Mouse (Mus musculus) intestine, embryonic 15.5 days (tissue): ENCODE results near the gene Gsx2. TPM values are rescaled to one million over a fixed set of nuclear protein-coding genes. Genes with fewer than 3 reads are reported as not detected.

ENCODE experiments used
- ATAC-seq: fragments of 200-750 bp; cut with Nextera tagmentation; 2 replicates; pipeline ENCODE4 v1.8.0; 2017; ENCODE audit warnings: moderate TSS enrichment, moderate library complexity
- H3K27ac ChIP-seq: fragments of 300-500 bp; sonication (generic); 2 replicates; pipeline ENCODE4 v1.5.1; 2015; ENCODE audit warnings: mild to moderate bottlenecking, inconsistent platforms
- H3K27me3 ChIP-seq: fragments of 300-500 bp; sonication (generic); replicated peaks from 2 replicates; pipeline ENCODE4 v1.6.1; 2015; ENCODE audit warnings: inconsistent platforms
- H3K36me3 ChIP-seq: fragments of 300-500 bp; sonication (generic); 2 replicates; pipeline ENCODE4 v1.6.1; 2015; ENCODE audit warnings: inconsistent platforms
- H3K4me1 ChIP-seq: fragments of 300-500 bp; sonication (generic); replicated peaks from 2 replicates; pipeline ENCODE4 v1.6.1; 2015; ENCODE audit warnings: inconsistent platforms
- H3K4me2 ChIP-seq: fragments of 300-500 bp; sonication (generic); replicated peaks from 2 replicates; pipeline ENCODE4 v1.6.1; 2015; ENCODE audit warnings: mild to moderate bottlenecking, inconsistent platforms
- H3K4me3 ChIP-seq: fragments of 300-500 bp; sonication (generic); replicated peaks from 2 replicates; pipeline ENCODE4 v1.5.1; 2015; ENCODE audit warnings: inconsistent platforms
- H3K9ac ChIP-seq: fragments of 300-500 bp; sonication (generic); 2 replicates; pipeline ENCODE4 v1.6.1; 2015; ENCODE audit warnings: inconsistent platforms
- H3K9me3 ChIP-seq: fragments of 300-500 bp; sonication (generic); 2 replicates; pipeline ENCODE4 v1.6.1; 2016; ENCODE audit warnings: inconsistent platforms
- WGBS: fragments of 180-500 bp; shearing (Covaris S2); methylation state at CpG from one replicate; pipeline ENCODE4 v1.1.7; 2015; 5-methylcytosine and 5-hydroxymethylcytosine counted together
- polyA plus RNA-seq: library from polyadenylated mRNA; unstranded; fragments of >200 nt; fragmentation: Nextera tagmentation; extraction: Ambion mirVana; gene quantifications from 2 replicates; pipeline ENCODE4 v1.2.1, GENCODE M21; 2015

Gsx2 gene
- not detected in 2 replicates for polyA plus RNA-seq

- Histone ChIP-seq H3K36me3 (no peaks in the 10 kb centered on the region), H3K27ac (no peak within 1 kb of the TSS), H3K27me3 (peaks cover 91% of the 10 kb centered on the region), H3K9ac (no peak within 1 kb of the TSS), H3K4me3 (peak within 1 kb of the TSS; percentile 9), H3K9me3 (no peaks in the 10 kb centered on the region), H3K4me2 (peak within 1 kb of the TSS; percentile 46), H3K4me1 (peaks cover 12% of the 10 kb centered on the region)
- 1% methylated on average over 41 of the region's 41 CpGs for WGBS
- ATAC-seq, result no peak
Measured at GRCm38 (mm10) chr5:75075383-75075941, at the start of gene Gsx2. Gene Gsx2 (plus strand): TSS chr5:75075601.

GRCm38 (mm10) chr5:75035475-75035874, 39.9 kb upstream of the Gsx2 start:
- Histone ChIP-seq H3K36me3 (no peaks in the 10 kb centered on the region), H3K9me3 (no peaks in the 10 kb centered on the region), H3K27ac (no peak overlapping the region), H3K9ac (no peak overlapping the region), H3K27me3 (no peaks in the 10 kb centered on the region), H3K4me3 (no peak overlapping the region), H3K4me1 (no peaks in the 10 kb centered on the region), H3K4me2 (no peak overlapping the region)
- 89% methylated on average over 3 of the region's 3 CpGs for WGBS
- no peak for ATAC-seq

- no peak overlapping the region for H3K4me3 ChIP-seq
- no peak overlapping the region for H3K4me2 ChIP-seq
- no peaks in the 10 kb centered on the region for H3K27me3 ChIP-seq
- ATAC-seq, result no peak
- no peaks in the 10 kb centered on the region for H3K36me3 ChIP-seq
- no peak overlapping the region for H3K27ac ChIP-seq
- H3K4me1 ChIP-seq, result peaks cover 3% of the 10 kb centered on the region
- WGBS, result 78% methylated on average over 1 of the region's 1 CpGs
- H3K9ac ChIP-seq, result no peak overlapping the region
- no peaks in the 10 kb centered on the region for H3K9me3 ChIP-seq
Measured at GRCm38 (mm10) chr5:75039307-75039706, 36.1 kb upstream of the Gsx2 start.

- Histone ChIP-seq H3K4me1 (peaks cover 3% of the 10 kb centered on the region), H3K9me3 (no peaks in the 10 kb centered on the region), H3K4me3 (peak overlapping the region; percentile 95), H3K27ac (no peak overlapping the region), H3K27me3 (no peaks in the 10 kb centered on the region), H3K36me3 (no peaks in the 10 kb centered on the region), H3K4me2 (peak overlapping the region; percentile 79), H3K9ac (peak overlapping the region; percentile 97)
- no peak for ATAC-seq
- 27% methylated on average over 9 of the region's 9 CpGs for WGBS
Measured at GRCm38 (mm10) chr5:75043011-75043445, 32.4 kb upstream of the Gsx2 start.

GRCm38 (mm10) chr5:75043621-75044301, 31.6 kb upstream of the Gsx2 start:
- peak overlapping the region; percentile 89 for H3K27ac ChIP-seq
- no peaks in the 10 kb centered on the region for H3K27me3 ChIP-seq
- peak; percentile 83 for ATAC-seq
- peak overlapping the region; percentile 97 for H3K9ac ChIP-seq
- H3K9me3 ChIP-seq, result no peaks in the 10 kb centered on the region
- peak overlapping the region; percentile 95 for H3K4me3 ChIP-seq
- H3K4me1 ChIP-seq, result peaks cover 3% of the 10 kb centered on the region
- H3K4me2 ChIP-seq, result peak overlapping the region; percentile 79
- 0% methylated on average over 36 of the region's 36 CpGs for WGBS
- no peaks in the 10 kb centered on the region for H3K36me3 ChIP-seq

- peak; percentile 95 for ATAC-seq
- peak within 1 kb of the TSS; percentile 97 for H3K9ac ChIP-seq
- H3K4me2 ChIP-seq, result peak within 1 kb of the TSS; percentile 79
- H3K4me3 ChIP-seq, result peak within 1 kb of the TSS; percentile 95
- peaks cover 3% of the 10 kb centered on the region for H3K4me1 ChIP-seq
- no peaks in the 10 kb centered on the region for H3K27me3 ChIP-seq
- H3K36me3 ChIP-seq, result no peaks in the 10 kb centered on the region
- H3K27ac ChIP-seq, result peak within 1 kb of the TSS; percentile 89
- H3K9me3 ChIP-seq, result no peaks in the 10 kb centered on the region
- under 1% methylated on average over 57 of the region's 90 CpGs for WGBS
Measured at GRCm38 (mm10) chr5:75044310-75044904, 31.0 kb upstream of the Gsx2 start, which contains the start of gene Chic2. Gene Chic2 (minus strand): TSS chr5:75044774.

GRCm38 (mm10) chr5:75045371-75045770, 30.0 kb upstream of the Gsx2 start:
- Histone ChIP-seq H3K36me3 (no peaks in the 10 kb centered on the region), H3K4me3 (no peak overlapping the region), H3K4me1 (peaks cover 3% of the 10 kb centered on the region), H3K9ac (no peak overlapping the region), H3K27ac (no peak overlapping the region), H3K27me3 (no peaks in the 10 kb centered on the region), H3K9me3 (no peaks in the 10 kb centered on the region), H3K4me2 (no peak overlapping the region)
- 75% methylated on average over 7 of the region's 7 CpGs for WGBS
- no peak for ATAC-seq

- no peak overlapping the region for H3K9ac ChIP-seq
- no peak overlapping the region for H3K27ac ChIP-seq
- ATAC-seq, result no peak
- H3K4me3 ChIP-seq, result no peak overlapping the region
- no peaks in the 10 kb centered on the region for H3K9me3 ChIP-seq
- peak overlapping the region; percentile 24; the same call in 1 of the 2 replicates for H3K4me2 ChIP-seq
- no peaks in the 10 kb centered on the region for H3K36me3 ChIP-seq
- peaks cover 3% of the 10 kb centered on the region for H3K4me1 ChIP-seq
- H3K27me3 ChIP-seq, result no peaks in the 10 kb centered on the region
- WGBS, result 48% methylated on average over 15 of the region's 15 CpGs
Measured at GRCm38 (mm10) chr5:75046681-75047321, 28.6 kb upstream of the Gsx2 start.

- Histone ChIP-seq H3K4me2 (no peak overlapping the region), H3K36me3 (no peaks in the 10 kb centered on the region), H3K4me3 (no peak overlapping the region), H3K27ac (no peak overlapping the region), H3K9me3 (no peaks in the 10 kb centered on the region), H3K4me1 (no peaks in the 10 kb centered on the region), H3K27me3 (no peaks in the 10 kb centered on the region), H3K9ac (no peak overlapping the region)
- WGBS, result 79% methylated on average over 4 of the region's 4 CpGs
- ATAC-seq, result no peak
Measured at GRCm38 (mm10) chr5:75051109-75051508, 24.3 kb upstream of the Gsx2 start.

- ATAC-seq, result no peak; the same call in 1 of the 2 replicates
- no peak overlapping the region for H3K4me3 ChIP-seq
- no peak overlapping the region for H3K27ac ChIP-seq
- H3K36me3 ChIP-seq, result no peaks in the 10 kb centered on the region
- no peak overlapping the region for H3K4me2 ChIP-seq
- 45% methylated on average over 4 of the region's 4 CpGs for WGBS
- no peaks in the 10 kb centered on the region for H3K9me3 ChIP-seq
- H3K27me3 ChIP-seq, result peaks cover 12% of the 10 kb centered on the region
- peaks cover 6% of the 10 kb centered on the region for H3K4me1 ChIP-seq
- no peak overlapping the region for H3K9ac ChIP-seq
Measured at GRCm38 (mm10) chr5:75063177-75063576, 12.2 kb upstream of the Gsx2 start.

- H3K4me2 ChIP-seq, result peak overlapping the region; percentile 82
- 3% methylated on average over 10 of the region's 10 CpGs for WGBS
- no peak overlapping the region for H3K27ac ChIP-seq
- no peaks in the 10 kb centered on the region for H3K9me3 ChIP-seq
- H3K4me3 ChIP-seq, result peak overlapping the region; percentile 41
- ATAC-seq, result peak; percentile 66
- no peaks in the 10 kb centered on the region for H3K36me3 ChIP-seq
- H3K9ac ChIP-seq, result 0 out of 2 replicates have a peak overlapping the region, but pooled peaks have one; percentile 3
- peaks cover 8% of the 10 kb centered on the region for H3K4me1 ChIP-seq
- H3K27me3 ChIP-seq, result peaks cover 39% of the 10 kb centered on the region
Measured at GRCm38 (mm10) chr5:75066715-75067114, 8.7 kb upstream of the Gsx2 start.

- peak; percentile 83 for ATAC-seq
- Histone ChIP-seq H3K36me3 (no peaks in the 10 kb centered on the region), H3K27me3 (peaks cover 43% of the 10 kb centered on the region), H3K4me2 (peak overlapping the region; percentile 82), H3K9me3 (no peaks in the 10 kb centered on the region), H3K4me3 (peak overlapping the region; percentile 41), H3K27ac (no peak overlapping the region), H3K4me1 (peaks cover 8% of the 10 kb centered on the region), H3K9ac (peak overlapping the region; percentile 3; the same call in 1 of the 2 replicates)
- WGBS, result under 1% methylated on average over 30 of the region's 30 CpGs
Measured at GRCm38 (mm10) chr5:75067125-75067756, 8.2 kb upstream of the Gsx2 start.
